8 mouse cellular contexts compared by ENCODE assay signal in genomic region chr7:112779636-112780035, GRCm38 (mm10).
DNase-seq lines count a peak whose midpoint lies in the region; ATAC-seq and TF ChIP-seq lines count a peak whose summit lies in the region.

No protein-coding gene starts in this region.

- no peak for TF ChIP-seq POLR2A in lung, adult 2 months (IDR thresholded peaks at IDR 0.05; ENCODE audit: borderline replicate concordance, extremely low read depth, low read depth, low read length)
- no peak for TF ChIP-seq POLR2A in limb, embryonic 14.5 days (IDR thresholded peaks at IDR 0.05; ENCODE audit: borderline replicate concordance, extremely low read depth, insufficient read depth, insufficient read length)

- no peaks in the 10 kb centered on the region; the same call in 1 of the 2 replicates for H3K9me3 ChIP-seq in lung, embryonic 14.5 days (ENCODE audit: low read depth, low read length)
- no peaks in the 10 kb centered on the region; the same call in 1 of the 2 replicates for H3K9me3 ChIP-seq in limb, embryonic 14.5 days (ENCODE audit: control insufficient read depth, low read length)

- no peaks in the 10 kb centered on the region for H3K36me3 ChIP-seq in lung, embryonic 14.5 days (ENCODE audit: insufficient read depth)
- no peaks in the 10 kb centered on the region for H3K36me3 ChIP-seq in limb, embryonic 14.5 days (ENCODE audit: control insufficient read depth, insufficient read depth, low read length)

- peaks cover 12% of the 10 kb centered on the region for H3K4me1 ChIP-seq in lung, embryonic 14.5 days (ENCODE audit: insufficient read depth)
- peaks cover 2% of the 10 kb centered on the region; the same call in 1 of the 2 replicates for H3K4me1 ChIP-seq in lung, adult 2 months (ENCODE audit: control insufficient read depth, insufficient read depth, low read length)
- H3K4me1 ChIP-seq in limb, embryonic 14.5 days (ENCODE audit: control insufficient read depth, insufficient read depth, low read length) = peaks cover 23% of the 10 kb centered on the region

- peak overlapping the region; percentile 30; the same call in 1 of the 2 replicates for H3K27ac ChIP-seq in lung, embryonic 14.5 days (ENCODE audit: low read depth)
- H3K27ac ChIP-seq in limb, embryonic 14.5 days (replicated peaks; ENCODE audit: low read depth, low read length) = no peak overlapping the region

- 41% methylated on average over 6 of the region's 6 CpGs for WGBS in lung, embryonic 14.5 days
- WGBS in lung, adult 2 months = 81% methylated on average over 6 of the region's 6 CpGs
- WGBS in limb, embryonic 14.5 days = 24% methylated on average over 5 of the region's 6 CpGs

- no peak for TF ChIP-seq CTCF in lung, embryonic 14.5 days (IDR thresholded peaks at IDR 0.05; ENCODE audit: low read depth)
- no peak for TF ChIP-seq CTCF in lung, adult 2 months (IDR thresholded peaks at IDR 0.05; ENCODE audit: insufficient read depth, low read length)

- no peaks in the 10 kb centered on the region for H3K27me3 ChIP-seq in lung, embryonic 14.5 days (ENCODE audit: insufficient read depth, low read length)
- no peaks in the 10 kb centered on the region for H3K27me3 ChIP-seq in limb, embryonic 14.5 days (ENCODE audit: control insufficient read depth, insufficient read depth, low read length)

- H3K9ac ChIP-seq in lung, embryonic 14.5 days = no peak overlapping the region
- H3K9ac ChIP-seq in limb, embryonic 14.5 days (ENCODE audit: low read depth, low read length, severe bottlenecking) = no peak overlapping the region

- no peak overlapping the region for H3K4me3 ChIP-seq in lung, embryonic 14.5 days (ENCODE audit: low read depth, low read length)
- no peak overlapping the region for H3K4me3 ChIP-seq in lung, adult 2 months (replicated peaks; ENCODE audit: extremely low read depth, low read depth, low read length)
- H3K4me3 ChIP-seq in limb, embryonic 14.5 days (replicated peaks; ENCODE audit: low read length) = no peak overlapping the region

- peak; percentile 55 for DNase-seq in embryo, embryonic 11 days
- DNase-seq in embryo, embryonic 9.5 days (ENCODE audit: extremely low spot score) = no peak
- DNase-seq in lung, embryonic 14.5 days = no peak
- DNase-seq in lung, adult 2 months = no peak
- DNase-seq in limb, embryonic 14.5 days (ENCODE audit: low spot score) = no peak
- DNase-seq in Muller cell, postnatal 12 days (ENCODE audit: inconsistent ontology term) = no peak
- DNase-seq in thymus, postnatal 14 days = no peak
- no peak for DNase-seq in urinary bladder, postnatal 14 days (ENCODE audit: low spot score)

- no peak for ATAC-seq in lung, embryonic 14.5 days (ENCODE audit: insufficient read depth)
- peak; percentile 25; the same call in 1 of the 2 replicates for ATAC-seq in limb, embryonic 14.5 days (ENCODE audit: low FRiP score, low read depth)

- H3K4me2 ChIP-seq in lung, embryonic 14.5 days = no peak overlapping the region
- H3K4me2 ChIP-seq in limb, embryonic 14.5 days (replicated peaks; ENCODE audit: low read depth, low read length, severe bottlenecking) = no peak overlapping the region
